In the genomic region with DNA sequence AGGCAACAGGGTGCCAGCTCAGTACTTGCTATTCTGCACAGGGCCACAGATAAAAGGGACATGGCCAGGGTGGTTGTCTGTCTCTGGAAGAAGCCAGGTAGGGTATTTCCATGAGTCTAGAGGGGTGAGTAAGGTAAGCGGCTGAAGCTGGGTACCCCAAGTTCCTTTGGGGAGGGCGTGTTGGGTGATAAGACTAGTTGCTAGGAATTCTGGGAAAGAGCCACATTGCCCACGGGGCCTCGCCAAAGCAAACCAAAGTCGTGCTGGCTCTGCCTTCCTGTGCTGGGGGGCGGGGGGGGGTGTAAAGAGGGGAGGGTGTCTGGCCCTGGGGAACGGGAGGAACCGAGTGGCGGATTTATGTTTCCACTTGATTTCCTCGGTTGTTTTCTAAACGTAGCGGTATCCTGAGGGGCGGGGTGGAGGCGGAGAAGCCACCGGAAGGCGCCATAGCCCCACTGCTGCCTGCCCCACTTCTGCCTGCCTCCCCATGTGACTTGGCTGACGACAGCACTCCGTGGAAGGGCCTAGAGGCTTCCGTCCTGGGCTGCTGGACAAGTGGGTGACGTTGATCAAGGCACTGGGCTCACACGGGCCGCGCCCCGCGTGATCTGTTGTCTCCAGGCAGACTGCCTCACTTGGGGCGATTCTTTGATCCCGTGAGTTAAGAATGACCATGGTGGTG, we compare ENCODE assay signal across 9 mouse cellular contexts. TPM values are rescaled to one million over a fixed set of nuclear protein-coding genes. Genes with fewer than 3 reads are reported as not detected.
DNase-seq lines count a peak whose midpoint lies in the region; ATAC-seq and TF ChIP-seq lines count a peak whose summit lies in the region.
"Had no signal": no experiment of that assay in that cellular context is flagged by ENCODE, and none has a peak within 500 bp of the region (broad histone marks: within the 10 kb centered on the region; RNA-seq: fewer than 3 reads in every experiment).

No protein-coding gene starts in this region.

- H3K4me3 ChIP-seq in gastrocnemius, adult 2 months, result peak overlapping the region; percentile 24
- no peak overlapping the region for H3K4me3 ChIP-seq in heart, postnatal 0 days (ENCODE audit: low read depth, low read length)
- no peak overlapping the region for H3K4me3 ChIP-seq in lung, postnatal 0 days (ENCODE audit: low read depth, low read length)
- H3K4me3 ChIP-seq: heart, embryonic 13.5 days had no signal

- peak; percentile 71 for DNase-seq in gastrocnemius, adult 2 months
- DNase-seq in gastrocnemius, postnatal 10 days, result no peak
- peak; percentile 86 for DNase-seq in T-cell, adult 2 months (ENCODE audit: low spot score)
- DNase-seq in heart, postnatal 0 days (ENCODE audit: low spot score), result no peak
- peak; percentile 32 for DNase-seq in lung, postnatal 0 days (ENCODE audit: low spot score)
- DNase-seq in thymus, postnatal 10 days (ENCODE audit: low spot score in 2 of 2), result peak; percentile 46 to 58
- DNase-seq in frontal cortex, postnatal 14 days (ENCODE audit: low spot score in 2 of 2), result no peak
- no peak for DNase-seq in yolk sac, embryonic 10.5 days (ENCODE audit: low spot score)

- no peak overlapping the region for H3K4me2 ChIP-seq in heart, postnatal 0 days (ENCODE audit: low read depth, low read length)
- no peak overlapping the region for H3K4me2 ChIP-seq in lung, postnatal 0 days (replicated peaks; ENCODE audit: low read depth, low read length)
- H3K4me2 ChIP-seq: heart, embryonic 13.5 days had no signal

- no peaks in the 10 kb centered on the region for H3K4me1 ChIP-seq in heart, postnatal 0 days (ENCODE audit: control insufficient read depth, insufficient read depth)
- H3K4me1 ChIP-seq in lung, postnatal 0 days (ENCODE audit: insufficient read depth, low read depth, low read length), result no peaks in the 10 kb centered on the region

- ATAC-seq in heart, postnatal 0 days (ENCODE audit: insufficient read depth, low read depth), result peak; percentile 35; the same call in 1 of the 2 replicates
- ATAC-seq in lung, postnatal 0 days, result peak; percentile 65

- H3K9me3 ChIP-seq in heart, postnatal 0 days (replicated peaks; ENCODE audit: control insufficient read depth, low read length), result no peaks in the 10 kb centered on the region
- H3K9me3 ChIP-seq in lung, postnatal 0 days (ENCODE audit: low read length), result no peaks in the 10 kb centered on the region
- H3K9me3 ChIP-seq: heart, embryonic 13.5 days had no signal

- no peak for TF ChIP-seq CTCF in gastrocnemius, adult 2 months (IDR thresholded peaks at IDR 0.05)
- no peak for TF ChIP-seq CTCF in heart, postnatal 0 days (IDR thresholded peaks at IDR 0.05; ENCODE audit: low read depth)
- TF ChIP-seq CTCF in lung, postnatal 0 days (IDR thresholded peaks at IDR 0.05), result no peak

- 79% methylated on average over 27 of the region's 27 CpGs for WGBS in heart, postnatal 0 days
- 65% methylated on average over 23 of the region's 27 CpGs for WGBS in lung, postnatal 0 days

- TF ChIP-seq EP300 in heart, postnatal 0 days (IDR thresholded peaks at IDR 0.05; ENCODE audit: low read depth), result no peak
- TF ChIP-seq EP300 in lung, postnatal 0 days (IDR thresholded peaks at IDR 0.05), result no peak

- intact Hi-C loops in gastrocnemius, adult 2 months (cut with DNase I), result no loop called here

- no peak overlapping the region for H3K9ac ChIP-seq in heart, postnatal 0 days (replicated peaks; ENCODE audit: low read depth, low read length)
- H3K9ac ChIP-seq in lung, postnatal 0 days (replicated peaks; ENCODE audit: low read depth), result no peak overlapping the region
- H3K9ac ChIP-seq: heart, embryonic 13.5 days had no signal

- H3K27ac ChIP-seq in gastrocnemius, adult 2 months, result peak overlapping the region; percentile 74
- no peak overlapping the region for H3K27ac ChIP-seq in heart, postnatal 0 days (ENCODE audit: low read depth)
- no peak overlapping the region for H3K27ac ChIP-seq in lung, postnatal 0 days (ENCODE audit: low read length)
- H3K27ac ChIP-seq: heart, embryonic 13.5 days had no signal

- H3K27me3 ChIP-seq in heart, postnatal 0 days (ENCODE audit: control insufficient read depth, insufficient read depth, low read length), result no peaks in the 10 kb centered on the region
- no peaks in the 10 kb centered on the region for H3K27me3 ChIP-seq in lung, postnatal 0 days (replicated peaks; ENCODE audit: insufficient read depth, low read length)

- H3K36me3 ChIP-seq in heart, postnatal 0 days (replicated peaks; ENCODE audit: control insufficient read depth, insufficient read depth, low read length), result no peaks in the 10 kb centered on the region
- no peaks in the 10 kb centered on the region for H3K36me3 ChIP-seq in lung, postnatal 0 days (ENCODE audit: insufficient read depth, low read length)
- H3K36me3 ChIP-seq: heart, embryonic 13.5 days had no signal

RNA-seq across cellular contexts. Expression of a gene that starts 20.1 kb away (rescaled TPM):
- total RNA-seq in gastrocnemius, adult 2 months (2021), result 10 to 100 TPM; 33.6 to 35.0 TPM
- 10 to 100 TPM; 21.4 to 24.8 TPM for total RNA-seq in gastrocnemius, postnatal 10 days (2021)
- 23.8 and 27.2 TPM in 2 replicates for total RNA-seq in heart, postnatal 0 days (2014; rRNA removed; ENCODE audit: low replicate concordance)
- polyA plus RNA-seq in heart, postnatal 0 days (2015; fragmentation: Nextera tagmentation; extraction: Ambion mirVana), result 26.9 and 29.8 TPM in 2 replicates
- 22.0 and 22.2 TPM in 2 replicates for polyA plus RNA-seq in lung, postnatal 0 days (2015; fragmentation: Nextera tagmentation; extraction: Ambion mirVana)

RNA-seq across cellular contexts. Expression of a gene that starts 20.3 kb away (rescaled TPM):
- 1 to 10 TPM in 1 of 2 experiments, under 1 TPM in 1; 0.10 to 1.0 TPM for total RNA-seq in gastrocnemius, adult 2 months (2021)
- under 1 TPM; 0.45 to 0.54 TPM for total RNA-seq in gastrocnemius, postnatal 10 days (2021)
- total RNA-seq in heart, postnatal 0 days (2014; rRNA removed; ENCODE audit: low replicate concordance), result 0.12 and 0.80 TPM in 2 replicates
- 0.74 and 1.0 TPM in 2 replicates for polyA plus RNA-seq in heart, postnatal 0 days (2015; fragmentation: Nextera tagmentation; extraction: Ambion mirVana)
- polyA plus RNA-seq in lung, postnatal 0 days (2015; fragmentation: Nextera tagmentation; extraction: Ambion mirVana), result 0.16 and 0.31 TPM in 2 replicates

RNA-seq across cellular contexts. Expression of a gene that starts 43.9 kb away (rescaled TPM):
- total RNA-seq in gastrocnemius, adult 2 months (2021), result under 1 TPM; 0.71 to 0.81 TPM
- total RNA-seq in gastrocnemius, postnatal 10 days (2021), result 1 to 10 TPM; 7.6 to 8.1 TPM
- 0.31 and 0.53 TPM in 2 replicates for total RNA-seq in heart, postnatal 0 days (2014; rRNA removed; ENCODE audit: low replicate concordance)
- polyA plus RNA-seq in heart, postnatal 0 days (2015; fragmentation: Nextera tagmentation; extraction: Ambion mirVana), result 0.12 and 0.34 TPM in 2 replicates
- 0.11 and 0.31 TPM in 2 replicates for polyA plus RNA-seq in lung, postnatal 0 days (2015; fragmentation: Nextera tagmentation; extraction: Ambion mirVana)

RNA-seq across cellular contexts. Expression of a gene that starts 45.7 kb away (rescaled TPM):
- total RNA-seq in gastrocnemius, adult 2 months (2021), result under 1 TPM; 0.13 to 0.53 TPM
- under 1 TPM in 1 of 2 experiments, not detected in 1; 0.14 TPM for total RNA-seq in gastrocnemius, postnatal 10 days (2021)
- total RNA-seq in heart, postnatal 0 days (2014; rRNA removed; ENCODE audit: low replicate concordance), result 0.73 and 1.8 TPM in 2 replicates
- polyA plus RNA-seq in heart, postnatal 0 days (2015; fragmentation: Nextera tagmentation; extraction: Ambion mirVana), result 0.67 and 0.97 TPM in 2 replicates
- 0.07 and 0.13 TPM in 2 replicates for polyA plus RNA-seq in lung, postnatal 0 days (2015; fragmentation: Nextera tagmentation; extraction: Ambion mirVana)

Comparison
In these comparisons a context has a peak if more than half of its experiments do, and no peak if none do; other contexts are left out.
1. DNase-seq: peak in gastrocnemius, adult 2 months (single experiment), T-cell, adult 2 months (single experiment), lung, postnatal 0 days (single experiment) and thymus, postnatal 10 days (2 of 2); none in gastrocnemius, postnatal 10 days (single experiment), heart, postnatal 0 days (single experiment), frontal cortex, postnatal 14 days (0 of 2) and yolk sac, embryonic 10.5 days (single experiment).